Mouse (Mus musculus) thymus, adult 2 months (tissue): ENCODE measurements around the gene Gm36210.

Source experiments
- CTCF ChIP-seq: fragments of 200-500 bp; IDR thresholded peaks from 2 replicates; pipeline ENCODE4 v1.5.1; 2012; ENCODE audit warnings: mild to moderate bottlenecking, control low read depth, low read length, moderate library complexity, borderline replicate concordance; ENCODE audit not compliant: control insufficient read depth, poor library complexity, insufficient read depth; ENCODE audit errors: extremely low read depth
- POLR2A ChIP-seq: fragments of 200-500 bp; IDR thresholded peaks from 2 replicates; pipeline ENCODE4 v1.6.1; 2012; ENCODE audit warnings: mild to moderate bottlenecking, low read length, control low read depth, moderate library complexity; ENCODE audit not compliant: control insufficient read depth, poor library complexity, insufficient read depth; ENCODE audit errors: extremely low read depth

DNA sequence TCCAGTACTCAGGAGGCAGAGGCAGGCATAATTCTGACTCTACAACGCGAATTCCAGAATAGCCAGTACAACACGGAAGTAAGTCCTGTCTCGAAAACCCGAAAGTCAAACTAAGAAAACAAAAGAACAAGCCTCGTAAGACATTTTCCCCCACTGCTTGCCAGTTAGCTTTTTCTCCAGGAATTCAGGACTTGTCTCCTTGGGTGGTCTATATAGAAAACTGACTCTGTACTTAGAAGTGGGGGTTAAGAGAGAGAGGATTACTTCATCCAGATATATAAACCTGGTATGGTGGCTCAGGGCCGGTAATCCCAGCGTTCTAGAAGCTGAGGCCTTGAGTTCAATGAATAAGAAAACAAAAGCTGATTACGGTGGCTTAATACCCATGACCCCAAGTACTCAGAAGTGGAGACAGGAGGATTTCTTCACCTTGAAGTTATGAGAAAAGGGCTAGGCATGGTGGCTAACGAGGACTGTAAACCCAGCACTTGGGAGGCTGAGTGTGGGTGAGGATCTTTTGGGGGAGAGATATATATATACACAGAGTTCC lies 39.6 kb downstream of the Gm36210 start:
- TF ChIP-seq POLR2A (no peak), CTCF (no peak)
